Mouse (Mus musculus) megakaryocyte, embryonic 14.5 days (primary cell): ENCODE data around the gene Fdxr.

Experiments used
- FLI1 ChIP-seq: IDR thresholded peaks from 2 replicates; pipeline ENCODE4 v1.6.1; 2012; ENCODE audit warnings: low read length, inconsistent platforms, mixed read lengths
- GATA1 ChIP-seq: IDR thresholded peaks from 3 replicates; pipeline ENCODE4 v1.6.1; 2012; ENCODE audit warnings: mixed read lengths, low read length, inconsistent platforms, borderline replicate concordance

GRCm38 (mm10) chr11:115297214-115297826, 20.5 kb upstream of the Fdxr start, which contains the start of gene Fads6:
- TF ChIP-seq GATA1 (no peak), FLI1 (no peak)
